Mouse (Mus musculus) gastrocnemius, postnatal 14 days (tissue): Measurements from ENCODE around the gene Dct. TPM values are rescaled to one million over a fixed set of nuclear protein-coding genes. Genes with fewer than 3 reads are reported as not detected.

Experiments
- total RNA-seq, 2 experiments: library from RNA; stranded (reverse); gene quantifications; 2 replicates each; pipeline ENCODE4 v1.2.3; 2021

Gene Dct
- total RNA-seq, 2 experiments from 2014 or later, result 0.42 to 1.1 TPM

Other genes starting within 250 kb of the Dct start
- 1 to 10 TPM; 5.5 to 7.0 TPM for gene Tgds, start 80.5 kb upstream of the Dct start, total RNA-seq
- gene Gpr180, start 84.9 kb upstream of the Dct start, total RNA-seq, result 10 to 100 TPM; 23.3 to 28.8 TPM
- gene Sox21, start 184.8 kb upstream of the Dct start, total RNA-seq, result not detected
- not detected for gene Gm9376, start 214.7 kb upstream of the Dct start, total RNA-seq